ENCODE assay signal across 9 mouse cellular contexts in genomic region chr16:26105115-26105974, GRCm38 (mm10). TPM values are rescaled to one million over a fixed set of nuclear protein-coding genes. Genes with fewer than 3 reads are reported as not detected.
DNase-seq lines count a peak whose midpoint lies in the region; ATAC-seq and TF ChIP-seq lines count a peak whose summit lies in the region.
"Had no signal": no experiment of that assay in that cellular context is flagged by ENCODE, and none has a peak within 500 bp of the region (broad histone marks: within the 10 kb centered on the region; RNA-seq: fewer than 3 reads in every experiment).

Gene P3h2 (minus strand): TSS chr16:26105784.

- DNase-seq in thymus, adult 2 months, result no peak
- DNase-seq in thymus, adult 18-20 months, result no peak
- DNase-seq in forebrain, embryonic 11.5 days (ENCODE audit: low spot score), result peak; percentile 84
- peak; percentile 87 for DNase-seq in kidney, postnatal 0 days (ENCODE audit: low spot score)
- DNase-seq in liver, adult 2 months (ENCODE audit: extremely low read depth, low read depth, low spot score), result peak; percentile 30
- peak; percentile 1 for DNase-seq in thymus, postnatal 25 days

- no peak for TF ChIP-seq POLR2A in thymus, adult 2 months (IDR thresholded peaks at IDR 0.05; ENCODE audit: control insufficient read depth, extremely low read depth, insufficient read depth, low read length, poor library complexity)
- no peak for TF ChIP-seq POLR2A in liver, adult 2 months (IDR thresholded peaks at IDR 0.05; ENCODE audit: extremely low read depth, insufficient read depth, low read length)
- TF ChIP-seq POLR2A in myocyte (IDR thresholded peaks at IDR 0.05; ENCODE audit: insufficient read length, low read depth), result no peak

- WGBS in thymus, adult 2 months, result 1% methylated on average over 91 of the region's 101 CpGs
- WGBS in forebrain, embryonic 11.5 days, result under 1% methylated on average over 81 of the region's 101 CpGs
- WGBS in heart, embryonic 14.5 days, result under 1% methylated on average over 83 of the region's 101 CpGs
- under 1% methylated on average over 87 of the region's 101 CpGs for WGBS in kidney, postnatal 0 days
- under 1% methylated on average over 93 of the region's 101 CpGs for WGBS in liver, adult 2 months

- H3K79me2 ChIP-seq in liver, adult 2 months (ENCODE audit: control insufficient read depth, insufficient read depth, low read length), result no peaks in the 10 kb centered on the region
- H3K79me2 ChIP-seq in myocyte (ENCODE audit: control insufficient read depth, insufficient read depth), result no peaks in the 10 kb centered on the region

- H3K4me3 ChIP-seq in thymus, adult 2 months (ENCODE audit: control insufficient read depth, insufficient read depth, low read length), result peak within 1 kb of the TSS; percentile 33
- H3K4me3 ChIP-seq in forebrain, embryonic 11.5 days (ENCODE audit: low read depth, low read length), result peak within 1 kb of the TSS; percentile 65
- peak within 1 kb of the TSS; percentile 72 to 78 for H3K4me3 ChIP-seq in heart, embryonic 14.5 days (ENCODE audit: control insufficient read depth in 1 of 2, insufficient read depth in 1 of 2, low read depth in 1 of 2, low read length in 2 of 2)
- H3K4me3 ChIP-seq in kidney, postnatal 0 days (replicated peaks; ENCODE audit: low read depth, low read length), result peak within 1 kb of the TSS; percentile 87
- peak within 1 kb of the TSS; percentile 77 for H3K4me3 ChIP-seq in liver, adult 2 months (ENCODE audit: insufficient read depth, low read depth, low read length)
- peak within 1 kb of the TSS; percentile 13 for H3K4me3 ChIP-seq in myocyte

- ATAC-seq in forebrain, embryonic 11.5 days (replicated peaks; ENCODE audit: low FRiP score), result peak; percentile 91
- peak; percentile 87 for ATAC-seq in heart, embryonic 14.5 days (ENCODE audit: insufficient number of reproducible peaks, insufficient read depth, low FRiP score, low read depth)
- peak; percentile 91 for ATAC-seq in kidney, postnatal 0 days (replicated peaks; ENCODE audit: low FRiP score, low read depth)

- no peaks in the 10 kb centered on the region for H3K9me3 ChIP-seq in forebrain, embryonic 11.5 days (ENCODE audit: control insufficient read depth, low read length)
- H3K9me3 ChIP-seq in heart, embryonic 14.5 days (ENCODE audit: control insufficient read depth, low read length), result no peaks in the 10 kb centered on the region
- no peaks in the 10 kb centered on the region for H3K9me3 ChIP-seq in kidney, postnatal 0 days (replicated peaks; ENCODE audit: low read length)

- no peaks in the 10 kb centered on the region; the same call in 1 of the 2 replicates for H3K27me3 ChIP-seq in thymus, adult 2 months (ENCODE audit: control insufficient read depth, insufficient read depth, low read length)
- no peaks in the 10 kb centered on the region for H3K27me3 ChIP-seq in forebrain, embryonic 11.5 days (ENCODE audit: control insufficient read depth, insufficient read depth, low read length)
- H3K27me3 ChIP-seq in heart, embryonic 14.5 days (ENCODE audit: control insufficient read depth, insufficient read depth, low read length), result no peaks in the 10 kb centered on the region
- H3K27me3 ChIP-seq in kidney, postnatal 0 days (ENCODE audit: insufficient read depth, low read length), result no peaks in the 10 kb centered on the region
- no peaks in the 10 kb centered on the region; the same call in 1 of the 2 replicates for H3K27me3 ChIP-seq in liver, adult 2 months (ENCODE audit: control insufficient read depth, insufficient read depth, low read length)
- no peaks in the 10 kb centered on the region for H3K27me3 ChIP-seq in myocyte (ENCODE audit: control insufficient read depth, insufficient read depth, insufficient read length)
- H3K27me3 ChIP-seq: CH12.LX had no signal

- H3ac ChIP-seq in myocyte (ENCODE audit: control insufficient read depth, insufficient read length), result peak within 1 kb of the TSS; percentile 1

- H3K4me1 ChIP-seq in thymus, adult 2 months (replicated peaks; ENCODE audit: control insufficient read depth, insufficient read depth, low read length), result no peaks in the 10 kb centered on the region
- H3K4me1 ChIP-seq in forebrain, embryonic 11.5 days (replicated peaks; ENCODE audit: control insufficient read depth, insufficient read depth, low read length), result peaks cover 5% of the 10 kb centered on the region
- peaks cover 6 to 28% of the 10 kb centered on the region in 2 experiments for H3K4me1 ChIP-seq in heart, embryonic 14.5 days (ENCODE audit: control insufficient read depth in 2 of 2, insufficient read depth in 2 of 2, low read length in 2 of 2)
- H3K4me1 ChIP-seq in kidney, postnatal 0 days (replicated peaks; ENCODE audit: insufficient read depth, low read length), result peaks cover 17% of the 10 kb centered on the region
- no peaks in the 10 kb centered on the region; the same call in 1 of the 2 replicates for H3K4me1 ChIP-seq in liver, adult 2 months (ENCODE audit: control insufficient read depth, insufficient read depth, low read length)

- peak within 1 kb of the TSS; percentile 70 for H3K9ac ChIP-seq in forebrain, embryonic 11.5 days (ENCODE audit: low read length)
- peak within 1 kb of the TSS; percentile 81 for H3K9ac ChIP-seq in heart, embryonic 14.5 days (ENCODE audit: low read length)
- H3K9ac ChIP-seq in kidney, postnatal 0 days (ENCODE audit: low read depth, low read length), result peak within 1 kb of the TSS; percentile 80
- peak within 1 kb of the TSS; percentile 65 for H3K9ac ChIP-seq in liver, adult 2 months (ENCODE audit: low read depth, low read length)

- no peak within 1 kb of the TSS for H3K27ac ChIP-seq in thymus, adult 2 months (ENCODE audit: control insufficient read depth, insufficient read depth, low read length)
- H3K27ac ChIP-seq in forebrain, embryonic 11.5 days (ENCODE audit: low read depth, low read length), result no peak within 1 kb of the TSS
- H3K27ac ChIP-seq in heart, embryonic 14.5 days (replicated peaks in 1 of 2; ENCODE audit: control insufficient read depth in 1 of 2, insufficient read depth in 1 of 2, low read depth in 2 of 2, low read length in 2 of 2), result peak within 1 kb of the TSS; percentile 81 to 86
- H3K27ac ChIP-seq in kidney, postnatal 0 days, result peak within 1 kb of the TSS; percentile 91
- no peak within 1 kb of the TSS for H3K27ac ChIP-seq in liver, adult 2 months (replicated peaks; ENCODE audit: insufficient read depth, low read depth, low read length)

- H3K4me2 ChIP-seq in forebrain, embryonic 11.5 days (ENCODE audit: low read depth, low read length, severe bottlenecking), result peak within 1 kb of the TSS; percentile 81
- H3K4me2 ChIP-seq in heart, embryonic 14.5 days (ENCODE audit: low read length), result peak within 1 kb of the TSS; percentile 76
- H3K4me2 ChIP-seq in kidney, postnatal 0 days (ENCODE audit: low read length), result peak within 1 kb of the TSS; percentile 88
- H3K4me2 ChIP-seq in myocyte (ENCODE audit: low read depth), result peak within 1 kb of the TSS; percentile 70

- H3K36me3 ChIP-seq in thymus, adult 2 months (ENCODE audit: control insufficient read depth, insufficient read depth, low read length), result no peaks in the 10 kb centered on the region
- H3K36me3 ChIP-seq in forebrain, embryonic 11.5 days (ENCODE audit: control insufficient read depth, insufficient read depth, low read length), result no peaks in the 10 kb centered on the region
- H3K36me3 ChIP-seq in heart, embryonic 14.5 days (ENCODE audit: control insufficient read depth, insufficient read depth, low read length), result no peaks in the 10 kb centered on the region
- no peaks in the 10 kb centered on the region for H3K36me3 ChIP-seq in kidney, postnatal 0 days (ENCODE audit: insufficient read depth, low read length)
- no peaks in the 10 kb centered on the region for H3K36me3 ChIP-seq in liver, adult 2 months (ENCODE audit: control insufficient read depth, insufficient read depth, low read length)
- H3K36me3 ChIP-seq in myocyte (ENCODE audit: control insufficient read depth, insufficient read depth), result no peaks in the 10 kb centered on the region

- TF ChIP-seq CTCF in thymus, adult 2 months (IDR thresholded peaks at IDR 0.05; ENCODE audit: borderline replicate concordance, control insufficient read depth, extremely low read depth, insufficient read depth, low read length, poor library complexity), result no peak
- TF ChIP-seq CTCF in kidney, postnatal 0 days (IDR thresholded peaks at IDR 0.05; ENCODE audit: low read depth), result peak; percentile 50
- peak; percentile 50 for TF ChIP-seq CTCF in liver, adult 2 months (IDR thresholded peaks at IDR 0.05; ENCODE audit: low read depth, low read length)

TF ChIP-seq in myocyte, 11 proteins besides CTCF, POLR2A, EP300 and RAD21:
- TF ChIP-seq POLR2AphosphoS2 (IDR thresholded peaks at IDR 0.05; ENCODE audit: insufficient read length, low read depth), result no peak
- peak in 2 of 3 experiments; percentile 28 to 30 for TF ChIP-seq MYOD1 (IDR thresholded peaks at IDR 0.05; ENCODE audit: control insufficient read depth in 1 of 3, insufficient read length in 2 of 3, low read depth in 2 of 3)
- no peak for TF ChIP-seq SRF (IDR thresholded peaks at IDR 0.05; ENCODE audit: control insufficient read depth, insufficient read length, low read depth)
- no peak for TF ChIP-seq TCF12 (IDR thresholded peaks at IDR 0.05; ENCODE audit: insufficient read depth, poor library complexity, severe bottlenecking)
- no peak for TF ChIP-seq REST (IDR thresholded peaks at IDR 0.05; ENCODE audit: insufficient read depth, insufficient read length)
- TF ChIP-seq MYOG (IDR thresholded peaks at IDR 0.05; ENCODE audit: control insufficient read depth in 1 of 3, insufficient read depth in 1 of 3, insufficient read length in 2 of 3, low read depth in 2 of 3), result peak in 1 of 3 experiments; percentile 18
- TF ChIP-seq MAX (IDR thresholded peaks at IDR 0.05; ENCODE audit: low read depth), result no peak
- TF ChIP-seq TCF3 (IDR thresholded peaks at IDR 0.05; ENCODE audit: insufficient read length, low read depth), result no peak
- TF ChIP-seq USF1 (IDR thresholded peaks at IDR 0.05; ENCODE audit: low read depth), result no peak

RNA-seq across cellular contexts. Expression of gene P3h2, which starts in this region (rescaled TPM):
- polyA plus RNA-seq in thymus, adult 2 months (2012; rRNA removed), result 1.6 and 1.8 TPM in 2 replicates
- 3.3 and 4.7 TPM in 2 replicates for polyA plus RNA-seq in forebrain, embryonic 11.5 days (2014; fragmentation: Nextera tagmentation; extraction: Ambion mirVana)
- 9.5 and 9.8 TPM in 2 replicates for polyA plus RNA-seq in heart, embryonic 14.5 days (2014; fragmentation: Nextera tagmentation; extraction: Ambion mirVana)
- polyA plus RNA-seq in kidney, postnatal 0 days (2015; fragmentation: Nextera tagmentation; extraction: Ambion mirVana), result 12.0 and 14.7 TPM in 2 replicates
- 0.55 and 0.67 TPM in 2 replicates for total RNA-seq in liver, adult 2 months (2014; rRNA removed)
- 0.28 and 0.34 TPM in 2 replicates for polyA plus RNA-seq in liver, adult 2 months (2012; rRNA removed)
- polyA plus RNA-seq in myocyte (2012; fragmentation: generic; extraction: Trizol), result 0.88 TPM

Comparison
In these comparisons a context has a peak if more than half of its experiments do, and no peak if none do; other contexts are left out.
1. DNase-seq: peak in forebrain, embryonic 11.5 days (single experiment), kidney, postnatal 0 days (single experiment) and thymus, postnatal 25 days (single experiment); none in thymus, adult 2 months (single experiment) and thymus, adult 18-20 months (0 of 2).
2. Peak in DNase-seq, H3K4me3 ChIP-seq and H3K9ac ChIP-seq in liver, adult 2 months; RNA of the gene not detected or under 1 TPM.
3. H3K27ac ChIP-seq: peak in heart, embryonic 14.5 days (2 of 2) and kidney, postnatal 0 days (single experiment); none in thymus, adult 2 months (single experiment), forebrain, embryonic 11.5 days (single experiment) and liver, adult 2 months (single experiment).
4. H3K4me3 ChIP-seq: peak in every context shown above with its lines; median percentile 87 in kidney, postnatal 0 days; 77 in liver, adult 2 months; 75 in heart, embryonic 14.5 days; 65 in forebrain, embryonic 11.5 days; 33 in thymus, adult 2 months; 13 in myocyte.
5. Peak in every context shown above with its lines, with median percentiles within 50 percentile points of each other: ATAC-seq, H3K4me2 ChIP-seq and H3K9ac ChIP-seq.